Comparison of ENCODE assay signal across 28 mouse cellular contexts in the genomic region with DNA sequence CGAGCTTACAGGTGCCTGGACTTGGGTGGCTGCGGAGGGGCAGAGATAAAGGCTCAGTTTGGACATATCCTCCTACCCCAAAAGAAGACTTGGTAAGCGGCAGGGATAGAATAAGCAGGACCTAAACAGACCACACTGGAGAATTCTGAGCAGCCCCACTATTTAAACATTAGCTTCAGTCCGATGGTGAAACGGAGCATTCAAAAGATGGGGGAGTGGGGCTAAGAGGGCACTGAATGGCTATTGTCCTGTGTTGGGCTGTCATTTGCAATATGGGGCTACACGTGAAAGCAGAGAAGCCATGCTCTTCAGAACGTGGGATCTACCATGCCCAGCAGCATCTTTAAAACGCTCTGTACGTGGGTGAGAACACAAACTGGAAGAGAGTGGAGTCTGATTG.
"Had no signal": no experiment of that assay in that cellular context is flagged by ENCODE, and none has a peak within 500 bp of the region (broad histone marks: within the 10 kb centered on the region; RNA-seq: fewer than 3 reads in every experiment).

No protein-coding gene starts in this region.

- H3K27ac ChIP-seq: embryonic facial prominence, embryonic 12.5 days; embryonic facial prominence, embryonic 13.5 days; embryonic facial prominence, embryonic 15.5 days; forebrain, embryonic 10.5 days; forebrain, embryonic 12.5 days; forebrain, embryonic 13.5 days; forebrain, embryonic 15.5 days; gastrocnemius, adult 2 months; heart, adult 2 months had no signal

- H3K9me3 ChIP-seq: embryonic facial prominence, embryonic 10.5 days; embryonic facial prominence, embryonic 12.5 days; embryonic facial prominence, embryonic 13.5 days; embryonic facial prominence, embryonic 15.5 days; forebrain, embryonic 10.5 days; forebrain, embryonic 12.5 days; forebrain, embryonic 13.5 days; forebrain, embryonic 15.5 days had no signal

- ATAC-seq: forebrain, embryonic 13.5 days; forebrain, embryonic 14.5 days; forebrain, embryonic 15.5 days; forebrain, embryonic 16.5 days; forebrain, postnatal 0 days had no signal

- H3K4me3 ChIP-seq: embryonic facial prominence, embryonic 10.5 days; embryonic facial prominence, embryonic 12.5 days; embryonic facial prominence, embryonic 13.5 days; embryonic facial prominence, embryonic 15.5 days; erythroblast, embryonic 14.5 days; forebrain, embryonic 10.5 days; forebrain, embryonic 12.5 days; forebrain, embryonic 13.5 days; forebrain, embryonic 15.5 days; gastrocnemius, adult 2 months; heart, adult 2 months had no signal

- DNase-seq: cerebellum, adult 18-20 months; cerebellum, adult 2 months; cerebellum, adult 8-10 months; cerebellum, adult 9-10 months; cerebellum, adult 9-11 months; cerebellum, postnatal 10 days; cerebellum, postnatal 14 days; cerebellum, postnatal 25 days; cerebellum, postnatal 36 days; embryo, embryonic 11 days; forebrain, postnatal 0 days; gastrocnemius, adult 2 months; gastrocnemius, postnatal 10 days; gastrocnemius, postnatal 14 days; gastrocnemius, postnatal 25 days; gastrocnemius, postnatal 36 days; heart, adult 2 months had no signal

- H3K9ac ChIP-seq: embryonic facial prominence, embryonic 12.5 days; embryonic facial prominence, embryonic 13.5 days; embryonic facial prominence, embryonic 15.5 days; forebrain, embryonic 12.5 days; forebrain, embryonic 13.5 days; forebrain, embryonic 15.5 days; forebrain, postnatal 0 days had no signal

- H3K4me2 ChIP-seq: embryonic facial prominence, embryonic 12.5 days; embryonic facial prominence, embryonic 13.5 days; embryonic facial prominence, embryonic 15.5 days; forebrain, embryonic 12.5 days; forebrain, embryonic 13.5 days; forebrain, embryonic 15.5 days had no signal

- H3K27me3 ChIP-seq: embryonic facial prominence, embryonic 12.5 days; embryonic facial prominence, embryonic 13.5 days; embryonic facial prominence, embryonic 15.5 days; forebrain, embryonic 12.5 days; forebrain, embryonic 13.5 days; forebrain, embryonic 15.5 days had no signal

- H3K36me3 ChIP-seq: embryonic facial prominence, embryonic 10.5 days; embryonic facial prominence, embryonic 12.5 days; embryonic facial prominence, embryonic 13.5 days; embryonic facial prominence, embryonic 15.5 days; forebrain, embryonic 10.5 days; forebrain, embryonic 12.5 days; forebrain, embryonic 15.5 days had no signal
